Mouse (Mus musculus) ovary, postnatal 36 days (tissue): ENCODE results near the gene Slco3a1.

Experiments used
- DNase-seq: peaks from one replicate; pipeline ENCODE4 v3.0.0; 2022; ENCODE audit warnings: low spot score, mixed read lengths

Gene Slco3a1

GRCm38 (mm10) chr7:74303081-74303480, 251.5 kb downstream of the Slco3a1 start:
- no peak for DNase-seq

- no peak for DNase-seq
Measured at GRCm38 (mm10) chr7:74286531-74286930, 268.0 kb downstream of the Slco3a1 start.

- no peak for DNase-seq
Measured at GRCm38 (mm10) chr7:74280371-74280770, 274.2 kb downstream of the Slco3a1 start.

GRCm38 (mm10) chr7:74279356-74279755, 275.2 kb downstream of the Slco3a1 start:
- DNase-seq, result no peak

GRCm38 (mm10) chr7:74270089-74270394, 284.5 kb downstream of the Slco3a1 start:
- DNase-seq, result no peak

- no peak for DNase-seq
Measured at GRCm38 (mm10) chr7:74269283-74270088, 285.1 kb downstream of the Slco3a1 start.

GRCm38 (mm10) chr7:74266511-74267168, 287.9 kb downstream of the Slco3a1 start:
- DNase-seq, result no peak

GRCm38 (mm10) chr7:74256291-74256690, 298.3 kb downstream of the Slco3a1 start:
- peak; percentile 18 for DNase-seq

GRCm38 (mm10) chr7:74252066-74252465, 302.5 kb downstream of the Slco3a1 start:
- DNase-seq, result no peak

- DNase-seq, result no peak
Measured at GRCm38 (mm10) chr7:74241236-74241635, 313.3 kb downstream of the Slco3a1 start.

GRCm38 (mm10) chr7:74240459-74241172, 314.0 kb downstream of the Slco3a1 start:
- no peak for DNase-seq
